Mouse (Mus musculus): ENCODE measurements at regions not wholly inside any gene's neighbourhood (a gene's known extent, or its start where the extent isn't known, plus 50 kb on each side); places are given as distances from the start of the nearest gene placed in this dataset.
A peak's percentile ranks its signal among the peaks of the same experiment; 100 is the strongest.

DNA sequence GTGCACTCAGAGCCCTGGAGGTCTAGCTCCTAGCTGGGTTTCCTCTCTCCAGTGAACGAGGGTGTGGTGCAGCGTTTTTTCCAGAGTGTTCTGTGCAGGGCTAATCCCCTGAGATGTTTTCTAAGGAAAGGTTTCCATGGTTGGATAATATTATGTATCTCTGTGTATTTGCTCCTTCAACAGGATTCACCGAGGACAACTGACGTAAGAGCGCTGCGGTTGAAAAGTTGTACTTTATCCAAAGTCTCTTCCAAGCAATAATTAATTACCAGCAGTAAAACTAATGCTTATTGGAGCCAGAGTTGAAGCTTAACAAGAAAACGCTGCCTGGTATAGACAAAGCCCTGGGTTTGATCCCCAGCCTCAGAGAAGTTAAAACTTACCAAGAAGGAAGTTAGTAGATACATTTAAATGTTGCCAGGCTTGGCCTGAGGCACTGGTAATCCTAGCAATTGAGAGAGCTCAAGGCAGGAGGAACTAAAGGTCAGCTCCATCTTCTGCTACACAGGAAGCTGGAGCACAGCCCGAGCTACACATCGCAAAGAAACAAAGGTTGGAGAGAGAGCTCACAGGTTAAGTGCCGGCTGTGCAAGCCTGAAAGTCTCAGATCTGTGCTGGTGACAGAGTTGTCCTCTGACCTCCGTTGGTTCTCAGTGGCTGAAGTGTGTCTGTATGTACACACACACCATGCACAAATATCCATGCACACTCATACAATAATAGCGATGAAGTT is 51.2 kb upstream of the Rap1b start:
- WGBS, result 74% methylated on average over 12 of the region's 12 CpGs
- H3K9me3 ChIP-seq (ENCODE audit: control insufficient read depth, low read length), result no peaks in the 10 kb centered on the region
- H3K27me3 ChIP-seq (replicated peaks; ENCODE audit: control insufficient read depth, insufficient read depth, low read length), result no peaks in the 10 kb centered on the region
- no peak overlapping the region for H3K4me3 ChIP-seq (replicated peaks; ENCODE audit: low read length)
- H3K9ac ChIP-seq (replicated peaks; ENCODE audit: low read depth, low read length), result no peak overlapping the region
- H3K27ac ChIP-seq (ENCODE audit: low read length), result no peak overlapping the region
- H3K4me1 ChIP-seq (replicated peaks; ENCODE audit: control insufficient read depth, insufficient read depth, low read length), result no peaks in the 10 kb centered on the region
- no peak for ATAC-seq
- no peaks in the 10 kb centered on the region for H3K36me3 ChIP-seq (ENCODE audit: control insufficient read depth, insufficient read depth)
- H3K4me2 ChIP-seq (ENCODE audit: low read length), result no peak overlapping the region

DNA sequence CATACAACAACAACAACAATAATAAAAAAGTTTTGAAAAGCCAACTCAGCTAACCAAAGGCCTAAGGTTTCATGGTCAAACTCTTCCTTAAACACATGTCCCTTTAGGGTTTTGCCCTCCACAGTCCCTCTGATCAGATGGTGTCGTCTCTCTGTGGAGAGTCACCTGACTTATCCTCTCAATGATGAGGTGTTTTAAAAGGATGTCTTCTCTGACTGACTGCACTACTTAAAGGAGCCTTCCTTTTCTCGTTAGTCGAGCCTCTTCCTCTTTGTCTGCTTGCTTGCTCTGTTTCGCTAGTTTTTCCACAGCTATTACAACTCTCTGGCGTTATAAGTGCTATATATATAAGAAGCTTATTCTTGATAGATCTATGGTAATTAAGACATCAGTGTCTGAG is 51.9 kb upstream of the Rap1b start:
- no peak overlapping the region for H3K4me3 ChIP-seq (replicated peaks; ENCODE audit: low read length)
- no peaks in the 10 kb centered on the region for H3K9me3 ChIP-seq (ENCODE audit: control insufficient read depth, low read length)
- no peaks in the 10 kb centered on the region for H3K36me3 ChIP-seq (ENCODE audit: control insufficient read depth, insufficient read depth)
- 72% methylated on average over 5 of the region's 5 CpGs for WGBS
- H3K27ac ChIP-seq (ENCODE audit: low read length), result no peak overlapping the region
- H3K4me2 ChIP-seq (ENCODE audit: low read length), result no peak overlapping the region
- no peak overlapping the region for H3K9ac ChIP-seq (replicated peaks; ENCODE audit: low read depth, low read length)
- H3K4me1 ChIP-seq (replicated peaks; ENCODE audit: control insufficient read depth, insufficient read depth, low read length), result no peaks in the 10 kb centered on the region
- no peak for ATAC-seq
- no peaks in the 10 kb centered on the region for H3K27me3 ChIP-seq (replicated peaks; ENCODE audit: control insufficient read depth, insufficient read depth, low read length)

GRCm38 (mm10) chr10:117898391-117898790 is 52.6 kb upstream of the Rap1b start:
- WGBS, result 91% methylated on average over 3 of the region's 3 CpGs
- no peak for ATAC-seq
- Histone ChIP-seq H3K4me1 (replicated peaks; ENCODE audit: control insufficient read depth, insufficient read depth, low read length) (no peaks in the 10 kb centered on the region), H3K36me3 (ENCODE audit: control insufficient read depth, insufficient read depth) (no peaks in the 10 kb centered on the region), H3K9ac (replicated peaks; ENCODE audit: low read depth, low read length) (no peak overlapping the region), H3K4me3 (replicated peaks; ENCODE audit: low read length) (no peak overlapping the region), H3K9me3 (ENCODE audit: control insufficient read depth, low read length) (no peaks in the 10 kb centered on the region), H3K27ac (ENCODE audit: low read length) (no peak overlapping the region), H3K4me2 (ENCODE audit: low read length) (no peak overlapping the region), H3K27me3 (replicated peaks; ENCODE audit: control insufficient read depth, insufficient read depth, low read length) (no peaks in the 10 kb centered on the region)

GRCm38 (mm10) chr10:117899410-117899935 is 53.6 kb upstream of the Rap1b start:
- Histone ChIP-seq H3K4me3 (replicated peaks; ENCODE audit: low read length) (no peak overlapping the region), H3K27ac (ENCODE audit: low read length) (no peak overlapping the region), H3K4me2 (ENCODE audit: low read length) (no peak overlapping the region), H3K27me3 (replicated peaks; ENCODE audit: control insufficient read depth, insufficient read depth, low read length) (no peaks in the 10 kb centered on the region), H3K36me3 (ENCODE audit: control insufficient read depth, insufficient read depth) (no peaks in the 10 kb centered on the region), H3K9ac (replicated peaks; ENCODE audit: low read depth, low read length) (no peak overlapping the region), H3K4me1 (replicated peaks; ENCODE audit: control insufficient read depth, insufficient read depth, low read length) (no peaks in the 10 kb centered on the region), H3K9me3 (ENCODE audit: control insufficient read depth, low read length) (no peaks in the 10 kb centered on the region)
- WGBS, result 70% methylated on average over 13 of the region's 13 CpGs
- ATAC-seq, result no peak

- ATAC-seq, result peak; percentile 38
- no peak overlapping the region for H3K27ac ChIP-seq (ENCODE audit: low read length)
- H3K27me3 ChIP-seq (replicated peaks; ENCODE audit: control insufficient read depth, insufficient read depth, low read length), result no peaks in the 10 kb centered on the region
- peaks cover 13% of the 10 kb centered on the region for H3K4me1 ChIP-seq (replicated peaks; ENCODE audit: control insufficient read depth, insufficient read depth, low read length)
- H3K9ac ChIP-seq (replicated peaks; ENCODE audit: low read depth, low read length), result peak overlapping the region; percentile 58
- H3K9me3 ChIP-seq (ENCODE audit: control insufficient read depth, low read length), result no peaks in the 10 kb centered on the region
- peak overlapping the region; percentile 87 for H3K4me2 ChIP-seq (ENCODE audit: low read length)
- no peaks in the 10 kb centered on the region for H3K36me3 ChIP-seq (ENCODE audit: control insufficient read depth, insufficient read depth)
- peak overlapping the region; percentile 47 for H3K4me3 ChIP-seq (replicated peaks; ENCODE audit: low read length)
- WGBS, result 11% methylated on average over 27 of the region's 27 CpGs
Observed at GRCm38 (mm10) chr10:117905666-117906266, 59.9 kb upstream of the Rap1b start.

- no peaks in the 10 kb centered on the region for H3K9me3 ChIP-seq (ENCODE audit: control insufficient read depth, low read length)
- H3K9ac ChIP-seq (replicated peaks; ENCODE audit: low read depth, low read length), result peak overlapping the region; percentile 58
- 18% methylated on average over 11 of the region's 11 CpGs for WGBS
- H3K27ac ChIP-seq (ENCODE audit: low read length), result peak overlapping the region; percentile 54; the same call in 1 of the 2 replicates
- peak overlapping the region; percentile 47 for H3K4me3 ChIP-seq (replicated peaks; ENCODE audit: low read length)
- no peaks in the 10 kb centered on the region for H3K27me3 ChIP-seq (replicated peaks; ENCODE audit: control insufficient read depth, insufficient read depth, low read length)
- H3K4me2 ChIP-seq (ENCODE audit: low read length), result peak overlapping the region; percentile 87
- no peaks in the 10 kb centered on the region for H3K36me3 ChIP-seq (ENCODE audit: control insufficient read depth, insufficient read depth)
- ATAC-seq, result peak; percentile 94
- H3K4me1 ChIP-seq (replicated peaks; ENCODE audit: control insufficient read depth, insufficient read depth, low read length), result peaks cover 13% of the 10 kb centered on the region
Observed at GRCm38 (mm10) chr10:117906267-117906811, 60.5 kb upstream of the Rap1b start.

DNA sequence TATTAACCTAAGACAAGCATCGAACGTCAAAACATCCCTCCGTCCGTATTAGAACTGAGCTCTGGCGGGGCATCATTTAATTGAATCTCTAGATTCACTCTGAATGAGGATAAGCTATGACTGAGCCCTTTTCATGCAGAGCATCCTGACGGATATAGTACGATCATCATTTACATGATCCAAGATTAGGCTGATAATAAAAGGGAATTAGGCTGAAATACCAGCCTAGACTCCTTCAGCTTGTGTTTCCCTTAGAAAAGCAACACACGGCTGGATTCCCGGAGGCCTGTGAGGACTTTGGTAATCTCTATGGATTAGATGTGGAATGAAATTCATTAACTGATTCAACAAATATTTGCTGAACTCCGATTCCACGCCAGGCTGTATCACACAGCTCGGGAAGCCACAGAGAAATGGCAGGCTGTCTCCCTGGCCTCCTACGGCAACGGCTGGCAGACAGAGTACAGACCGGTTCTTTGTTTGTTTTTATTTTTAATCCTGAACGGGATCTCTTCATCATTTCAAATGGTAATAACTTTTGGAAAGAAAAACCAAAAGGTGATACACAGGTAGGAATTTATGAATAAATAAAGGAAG is 62.3 kb upstream of the Rap1b start:
- Histone ChIP-seq H3K27ac (ENCODE audit: low read length) (no peak overlapping the region), H3K9ac (replicated peaks; ENCODE audit: low read depth, low read length) (no peak overlapping the region), H3K4me2 (ENCODE audit: low read length) (no peak overlapping the region), H3K9me3 (ENCODE audit: control insufficient read depth, low read length) (no peaks in the 10 kb centered on the region), H3K4me1 (replicated peaks; ENCODE audit: control insufficient read depth, insufficient read depth, low read length) (peaks cover 13% of the 10 kb centered on the region), H3K36me3 (ENCODE audit: control insufficient read depth, insufficient read depth) (no peaks in the 10 kb centered on the region), H3K4me3 (replicated peaks; ENCODE audit: low read length) (no peak overlapping the region), H3K27me3 (replicated peaks; ENCODE audit: control insufficient read depth, insufficient read depth, low read length) (no peaks in the 10 kb centered on the region)
- ATAC-seq, result no peak
- 65% methylated on average over 16 of the region's 16 CpGs for WGBS

DNA sequence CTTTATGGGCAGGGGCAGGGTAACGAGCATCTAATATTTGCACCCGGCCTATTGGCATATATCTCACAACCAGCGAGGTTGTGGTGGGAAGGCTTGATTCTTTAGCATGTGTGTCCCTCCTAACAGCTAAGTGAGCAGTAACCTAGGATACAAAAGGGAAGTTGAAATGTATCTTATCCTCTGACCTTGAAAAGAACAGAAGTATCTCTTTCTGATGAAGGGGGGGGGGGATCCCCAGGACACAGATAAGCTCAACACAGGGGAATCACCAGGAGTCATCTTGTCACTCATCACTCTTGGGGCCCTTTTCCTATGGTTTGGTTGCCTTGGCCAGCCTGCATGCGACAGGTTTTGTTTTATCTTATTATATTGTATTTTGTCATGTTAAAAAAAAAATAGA is 63.3 kb upstream of the Rap1b start:
- no peaks in the 10 kb centered on the region for H3K36me3 ChIP-seq (ENCODE audit: control insufficient read depth, insufficient read depth)
- no peak overlapping the region for H3K27ac ChIP-seq (ENCODE audit: low read length)
- no peak overlapping the region for H3K4me2 ChIP-seq (ENCODE audit: low read length)
- peaks cover 13% of the 10 kb centered on the region for H3K4me1 ChIP-seq (replicated peaks; ENCODE audit: control insufficient read depth, insufficient read depth, low read length)
- H3K27me3 ChIP-seq (replicated peaks; ENCODE audit: control insufficient read depth, insufficient read depth, low read length), result no peaks in the 10 kb centered on the region
- WGBS, result 81% methylated on average over 4 of the region's 4 CpGs
- H3K9me3 ChIP-seq (ENCODE audit: control insufficient read depth, low read length), result no peaks in the 10 kb centered on the region
- H3K4me3 ChIP-seq (replicated peaks; ENCODE audit: low read length), result no peak overlapping the region
- H3K9ac ChIP-seq (replicated peaks; ENCODE audit: low read depth, low read length), result no peak overlapping the region
- no peak for ATAC-seq

- H3K4me1 ChIP-seq (replicated peaks; ENCODE audit: control insufficient read depth, insufficient read depth, low read length), result peaks cover 13% of the 10 kb centered on the region
- H3K9me3 ChIP-seq (ENCODE audit: control insufficient read depth, low read length), result no peaks in the 10 kb centered on the region
- ATAC-seq, result no peak
- H3K4me3 ChIP-seq (replicated peaks; ENCODE audit: low read length), result no peak overlapping the region
- no peaks in the 10 kb centered on the region for H3K36me3 ChIP-seq (ENCODE audit: control insufficient read depth, insufficient read depth)
- no peak overlapping the region for H3K4me2 ChIP-seq (ENCODE audit: low read length)
- no peak overlapping the region for H3K9ac ChIP-seq (replicated peaks; ENCODE audit: low read depth, low read length)
- no peak overlapping the region for H3K27ac ChIP-seq (ENCODE audit: low read length)
- WGBS, result 79% methylated on average over 11 of the region's 11 CpGs
- H3K27me3 ChIP-seq (replicated peaks; ENCODE audit: control insufficient read depth, insufficient read depth, low read length), result no peaks in the 10 kb centered on the region
Observed at GRCm38 (mm10) chr10:117909811-117910239, 64.0 kb upstream of the Rap1b start.

Measured in forebrain, embryonic 16.5 days (tissue).